Comparison of ENCODE assay signal across 8 mouse cellular contexts in genomic region chr16:38477241-38477608, GRCm38 (mm10). TPM values are rescaled to one million over a fixed set of nuclear protein-coding genes. Genes with fewer than 3 reads are reported as not detected.
DNase-seq lines count a peak whose midpoint lies in the region; ATAC-seq and TF ChIP-seq lines count a peak whose summit lies in the region.
"Not testable (repeated sequence)": the region's sequence is repeated elsewhere in the genome, so short reads cannot be mapped to it uniquely, and the experiment has no call there.
"Had no signal": no experiment of that assay in that cellular context is flagged by ENCODE, and none has a peak within 500 bp of the region (broad histone marks: within the 10 kb centered on the region; RNA-seq: fewer than 3 reads in every experiment).

No protein-coding gene starts in this region.

- H3K9ac ChIP-seq in forebrain, embryonic 13.5 days: peak overlapping the region; percentile 45
- H3K9ac ChIP-seq in heart, embryonic 16.5 days (ENCODE audit: low read length): peak overlapping the region; percentile 79
- peak overlapping the region; percentile 66 for H3K9ac ChIP-seq in intestine, embryonic 16.5 days (ENCODE audit: low read depth, low read length)
- H3K9ac ChIP-seq in limb, embryonic 14.5 days (ENCODE audit: low read depth, low read length, severe bottlenecking): peak overlapping the region; percentile 54
- 0 out of 2 replicates have a peak overlapping the region, but pooled peaks have one; percentile 32 for H3K9ac ChIP-seq in neural tube, embryonic 14.5 days (replicated peaks; ENCODE audit: low read depth, low read length)

- not testable (repeated sequence) for H3K27ac ChIP-seq in forebrain, embryonic 13.5 days; intestine, embryonic 16.5 days (ENCODE audit: low read length); limb, embryonic 14.5 days (replicated peaks; ENCODE audit: low read depth, low read length); neural tube, embryonic 14.5 days (ENCODE audit: low read depth, low read length)
- peak overlapping the region; percentile 95 for H3K27ac ChIP-seq in heart, embryonic 16.5 days (ENCODE audit: low read length)
- peak overlapping the region; percentile 77; the same call in 1 of the 2 replicates for H3K27ac ChIP-seq in macrophage

- not testable (repeated sequence) for H3K27me3 ChIP-seq in forebrain, embryonic 13.5 days; heart, embryonic 16.5 days (ENCODE audit: control insufficient read depth, insufficient read depth, low read length); intestine, embryonic 16.5 days (replicated peaks; ENCODE audit: control insufficient read depth, insufficient read depth, low read length); limb, embryonic 14.5 days (ENCODE audit: control insufficient read depth, insufficient read depth, low read length); neural tube, embryonic 14.5 days (ENCODE audit: control insufficient read depth, insufficient read depth, low read length)

- WGBS in forebrain, embryonic 13.5 days: 57% methylated on average over 14 of the region's 14 CpGs
- 45% methylated on average over 14 of the region's 14 CpGs for WGBS in heart, embryonic 16.5 days
- 35% methylated on average over 14 of the region's 14 CpGs for WGBS in intestine, embryonic 16.5 days
- WGBS in limb, embryonic 14.5 days: 37% methylated on average over 14 of the region's 14 CpGs
- WGBS in macrophage (ENCODE audit: missing documents): 78% methylated on average over 14 of the region's 14 CpGs
- 21% methylated on average over 14 of the region's 14 CpGs for WGBS in neural tube, embryonic 14.5 days

- peak; percentile 51; the same call in 1 of the 2 replicates for ATAC-seq in forebrain, embryonic 13.5 days
- ATAC-seq in heart, embryonic 16.5 days (replicated peaks; ENCODE audit: extremely low read depth, insufficient read depth, low FRiP score); limb, embryonic 14.5 days (ENCODE audit: low FRiP score, low read depth): not testable (repeated sequence)
- 0 out of 2 replicates have a peak, but pooled peaks have one; percentile 5 for ATAC-seq in intestine, embryonic 16.5 days
- peak; percentile 60 for ATAC-seq in neural tube, embryonic 14.5 days (ENCODE audit: low read depth)

- TF ChIP-seq POLR2A in limb, embryonic 14.5 days (IDR thresholded peaks at IDR 0.05; ENCODE audit: borderline replicate concordance, extremely low read depth, insufficient read depth, insufficient read length): not testable (repeated sequence)

- H3K4me3 ChIP-seq in forebrain, embryonic 13.5 days: peak overlapping the region; percentile 39
- H3K4me3 ChIP-seq in heart, embryonic 16.5 days (ENCODE audit: low read length): peak overlapping the region; percentile 54
- peak overlapping the region; percentile 49 for H3K4me3 ChIP-seq in intestine, embryonic 16.5 days (ENCODE audit: low read length)
- peak overlapping the region; percentile 37 for H3K4me3 ChIP-seq in limb, embryonic 14.5 days (replicated peaks; ENCODE audit: low read length)
- not testable (repeated sequence) for H3K4me3 ChIP-seq in macrophage (ENCODE audit: inconsistent target)
- peak overlapping the region; percentile 21 for H3K4me3 ChIP-seq in neural tube, embryonic 14.5 days (ENCODE audit: low read depth, low read length)

- H3K79me2 ChIP-seq in macrophage (ENCODE audit: inconsistent target): not testable (repeated sequence)

- H3K36me3 ChIP-seq in forebrain, embryonic 13.5 days (ENCODE audit: poor library complexity, severe bottlenecking); heart, embryonic 16.5 days (ENCODE audit: control insufficient read depth, insufficient read depth); intestine, embryonic 16.5 days (ENCODE audit: control insufficient read depth, insufficient read depth, low read length); limb, embryonic 14.5 days (ENCODE audit: control insufficient read depth, insufficient read depth, low read length); macrophage (ENCODE audit: inconsistent target); neural tube, embryonic 14.5 days (ENCODE audit: control insufficient read depth, insufficient read depth, low read length): not testable (repeated sequence)

- H3K4me1 ChIP-seq in forebrain, embryonic 13.5 days; intestine, embryonic 16.5 days (ENCODE audit: control insufficient read depth, insufficient read depth, low read length); limb, embryonic 14.5 days (ENCODE audit: control insufficient read depth, insufficient read depth, low read length); neural tube, embryonic 14.5 days (ENCODE audit: control insufficient read depth, insufficient read depth, low read length): not testable (repeated sequence)
- H3K4me1 ChIP-seq in heart, embryonic 16.5 days (ENCODE audit: control insufficient read depth, insufficient read depth, low read length): peaks cover 12% of the 10 kb centered on the region

- H3K9me3 ChIP-seq in forebrain, embryonic 13.5 days (replicated peaks); heart, embryonic 16.5 days (replicated peaks; ENCODE audit: control insufficient read depth, low read length); intestine, embryonic 16.5 days (ENCODE audit: control insufficient read depth, low read length); limb, embryonic 14.5 days (ENCODE audit: control insufficient read depth, low read length); neural tube, embryonic 14.5 days (ENCODE audit: control insufficient read depth, low read length): not testable (repeated sequence)

- peak; percentile 17 to 25 for DNase-seq in cerebellum, postnatal 10 days
- not testable (repeated sequence) for DNase-seq in limb, embryonic 14.5 days (ENCODE audit: low spot score)

- H3K4me2 ChIP-seq in forebrain, embryonic 13.5 days: peak overlapping the region; percentile 68
- peak overlapping the region; percentile 85 for H3K4me2 ChIP-seq in heart, embryonic 16.5 days (ENCODE audit: low read depth, low read length)
- H3K4me2 ChIP-seq in intestine, embryonic 16.5 days (ENCODE audit: low read depth, low read length): peak overlapping the region; percentile 83
- peak overlapping the region; percentile 76 for H3K4me2 ChIP-seq in limb, embryonic 14.5 days (replicated peaks; ENCODE audit: low read depth, low read length, severe bottlenecking)
- peak overlapping the region; percentile 49 for H3K4me2 ChIP-seq in neural tube, embryonic 14.5 days (ENCODE audit: low read depth, low read length)

RNA-seq across cellular contexts. Expression of gene Cd80, which starts 21.9 kb away (rescaled TPM):
- polyA plus RNA-seq in forebrain, embryonic 13.5 days (2015; fragmentation: Nextera tagmentation; extraction: Ambion mirVana): 0.56 and 0.63 TPM in 2 replicates
- 0.60 and 0.62 TPM in 2 replicates for polyA plus RNA-seq in heart, embryonic 16.5 days (2015; fragmentation: Nextera tagmentation; extraction: Ambion mirVana)
- 0.18 and 0.27 TPM in 2 replicates for polyA plus RNA-seq in intestine, embryonic 16.5 days (2015; fragmentation: Nextera tagmentation; extraction: Ambion mirVana)
- 0.36 and 0.45 TPM in 2 replicates for polyA plus RNA-seq in limb, embryonic 14.5 days (2012; rRNA removed)
- 0.22 and 0.33 TPM in 2 replicates for polyA plus RNA-seq in limb, embryonic 14.5 days (2014; fragmentation: Nextera tagmentation; extraction: Ambion mirVana)
- total RNA-seq in macrophage (2018; cell fraction: chromatin; rRNA removed): 100 to 1,000 TPM in 5 of 26 experiments, 10 to 100 TPM in 21; 28.0 to 147 (median 45.2) TPM
- total RNA-seq in macrophage (2018; cell fraction: cytosol; rRNA removed): 10 to 100 TPM; 11.2 to 55.6 (median 14.9) TPM
- total RNA-seq in macrophage (2018; cell fraction: nucleus; rRNA removed): 100 to 1,000 TPM in 6 of 26 experiments, 10 to 100 TPM in 20; 23.0 to 146 (median 51.2) TPM
- 10.3 to 13.1 TPM (median 11.9 TPM) in 3 replicates for polyA plus RNA-seq in macrophage (2018)
- polyA plus RNA-seq in neural tube, embryonic 14.5 days (2014; fragmentation: Nextera tagmentation; extraction: Ambion mirVana): 0.67 and 0.74 TPM in 2 replicates
- total RNA-seq: granulocyte monocyte progenitor cell, adult 5-6 weeks had no signal

RNA-seq across cellular contexts. Expression of gene Adprh, which starts 24.7 kb away (rescaled TPM):
- 145 and 153 TPM in 2 replicates for polyA plus RNA-seq in forebrain, embryonic 13.5 days (2015; fragmentation: Nextera tagmentation; extraction: Ambion mirVana)
- polyA plus RNA-seq in heart, embryonic 16.5 days (2015; fragmentation: Nextera tagmentation; extraction: Ambion mirVana): 87.6 and 88.6 TPM in 2 replicates
- 85.1 and 88.9 TPM in 2 replicates for polyA plus RNA-seq in intestine, embryonic 16.5 days (2015; fragmentation: Nextera tagmentation; extraction: Ambion mirVana)
- 69.5 and 70.1 TPM in 2 replicates for polyA plus RNA-seq in limb, embryonic 14.5 days (2012; rRNA removed)
- 106 and 114 TPM in 2 replicates for polyA plus RNA-seq in limb, embryonic 14.5 days (2014; fragmentation: Nextera tagmentation; extraction: Ambion mirVana)
- 10 to 100 TPM in 25 of 26 experiments, 1 to 10 TPM in 1; 9.4 to 23.4 (median 14.9) TPM for total RNA-seq in macrophage (2018; cell fraction: chromatin; rRNA removed)
- 10 to 100 TPM; 32.4 to 51.8 (median 39.2) TPM for total RNA-seq in macrophage (2018; cell fraction: cytosol; rRNA removed)
- total RNA-seq in macrophage (2018; cell fraction: nucleus; rRNA removed): 10 to 100 TPM; 16.6 to 51.0 (median 30.7) TPM
- polyA plus RNA-seq in macrophage (2018): 22.0 to 44.8 TPM (median 35.9 TPM) in 3 replicates
- polyA plus RNA-seq in neural tube, embryonic 14.5 days (2014; fragmentation: Nextera tagmentation; extraction: Ambion mirVana): 130 and 141 TPM in 2 replicates

RNA-seq across cellular contexts. Expression of gene Pla1a, which starts 44.3 kb away (rescaled TPM):
- polyA plus RNA-seq in forebrain, embryonic 13.5 days (2015; fragmentation: Nextera tagmentation; extraction: Ambion mirVana): 0.25 and 0.45 TPM in 2 replicates
- polyA plus RNA-seq in heart, embryonic 16.5 days (2015; fragmentation: Nextera tagmentation; extraction: Ambion mirVana): 3.6 and 4.2 TPM in 2 replicates
- 1.3 and 1.9 TPM in 2 replicates for polyA plus RNA-seq in intestine, embryonic 16.5 days (2015; fragmentation: Nextera tagmentation; extraction: Ambion mirVana)
- 0.85 and 1.1 TPM in 2 replicates for polyA plus RNA-seq in limb, embryonic 14.5 days (2012; rRNA removed)
- polyA plus RNA-seq in limb, embryonic 14.5 days (2014; fragmentation: Nextera tagmentation; extraction: Ambion mirVana): 0.36 and 0.41 TPM in 2 replicates
- 10 to 100 TPM in 1 of 26 experiments, 1 to 10 TPM in 4, under 1 TPM in 2, not detected in 19; 0.56 to 19.4 (median 1.3) TPM for total RNA-seq in macrophage (2018; cell fraction: chromatin; rRNA removed)
- 1 to 10 TPM in 5 of 26 experiments, under 1 TPM in 12, not detected in 9; 0.14 to 1.8 (median 0.55) TPM for total RNA-seq in macrophage (2018; cell fraction: cytosol; rRNA removed)
- total RNA-seq in macrophage (2018; cell fraction: nucleus; rRNA removed): 1 to 10 TPM in 6 of 26 experiments, under 1 TPM in 11, not detected in 9; 0.30 to 9.4 (median 0.69) TPM
- not detected in 3 replicates for polyA plus RNA-seq in macrophage (2018)
- 0.47 and 0.70 TPM in 2 replicates for polyA plus RNA-seq in neural tube, embryonic 14.5 days (2014; fragmentation: Nextera tagmentation; extraction: Ambion mirVana)
- total RNA-seq: granulocyte monocyte progenitor cell, adult 5-6 weeks had no signal

RNA-seq across cellular contexts. Expression of gene Timmdc1, which starts 45.2 kb away (rescaled TPM):
- polyA plus RNA-seq in forebrain, embryonic 13.5 days (2015; fragmentation: Nextera tagmentation; extraction: Ambion mirVana): 39.9 and 41.9 TPM in 2 replicates
- 35.0 and 39.6 TPM in 2 replicates for polyA plus RNA-seq in heart, embryonic 16.5 days (2015; fragmentation: Nextera tagmentation; extraction: Ambion mirVana)
- 22.6 and 23.6 TPM in 2 replicates for polyA plus RNA-seq in intestine, embryonic 16.5 days (2015; fragmentation: Nextera tagmentation; extraction: Ambion mirVana)
- 15.5 and 17.0 TPM in 2 replicates for polyA plus RNA-seq in limb, embryonic 14.5 days (2012; rRNA removed)
- polyA plus RNA-seq in limb, embryonic 14.5 days (2014; fragmentation: Nextera tagmentation; extraction: Ambion mirVana): 20.9 and 21.2 TPM in 2 replicates
- total RNA-seq in macrophage (2018; cell fraction: chromatin; rRNA removed): 10 to 100 TPM in 16 of 26 experiments, 1 to 10 TPM in 10; 4.5 to 18.5 (median 10.8) TPM
- total RNA-seq in macrophage (2018; cell fraction: cytosol; rRNA removed): 10 to 100 TPM; 11.3 to 18.7 (median 16.0) TPM
- total RNA-seq in macrophage (2018; cell fraction: nucleus; rRNA removed): 10 to 100 TPM in 19 of 26 experiments, 1 to 10 TPM in 7; 6.9 to 22.7 (median 14.7) TPM
- polyA plus RNA-seq in macrophage (2018): 9.5 to 17.4 TPM (median 10.5 TPM) in 3 replicates
- 31.9 and 33.2 TPM in 2 replicates for polyA plus RNA-seq in neural tube, embryonic 14.5 days (2014; fragmentation: Nextera tagmentation; extraction: Ambion mirVana)
